Mouse (Mus musculus): ENCODE measurements around the gene Rragb. TPM values are rescaled to one million over a fixed set of nuclear protein-coding genes. Genes with fewer than 3 reads are reported as not detected.

Gene Rragb
- 1.6 and 1.7 TPM in 2 replicates for polyA plus RNA-seq (2015; fragmentation: Nextera tagmentation; extraction: Ambion mirVana)

GRCm38 (mm10) chrX:153139734-153140515 is at the start of gene Rragb:
TSS of gene Rragb (plus strand) at chrX:153139981.

GRCm38 (mm10) chrX:153118486-153118885 is 21.3 kb upstream of the Rragb start, which contains the start of gene Foxr2:
TSS of gene Foxr2 (plus strand) at chrX:153118786.

Other genes with a start within 250 kb of the Rragb start
- 2.2 and 3.0 TPM in 2 replicates for gene Usp51, start 133.5 kb upstream of the Rragb start, polyA plus RNA-seq (2015; fragmentation: Nextera tagmentation; extraction: Ambion mirVana)
- 54.2 and 57.8 TPM in 2 replicates for gene Mageh1, start 102.4 kb upstream of the Rragb start, polyA plus RNA-seq (2015; fragmentation: Nextera tagmentation; extraction: Ambion mirVana)
- 0.03 and 0.04 TPM in 2 replicates for gene Foxr2, start 21.2 kb upstream of the Rragb start, polyA plus RNA-seq (2015; fragmentation: Nextera tagmentation; extraction: Ambion mirVana)
- gene Klf8, start 97.5 kb downstream of the Rragb start, polyA plus RNA-seq (2015; fragmentation: Nextera tagmentation; extraction: Ambion mirVana), result 0.15 and 0.46 TPM in 2 replicates

Measured in adrenal gland, postnatal 0 days (tissue).